In genomic region chr6:56908397-56908796, GRCm38 (mm10) we compare ENCODE assay signal across 15 mouse cellular contexts. TPM values are rescaled to one million over a fixed set of nuclear protein-coding genes. Genes with fewer than 3 reads are reported as not detected.
DNase-seq lines count a peak whose midpoint lies in the region; ATAC-seq and TF ChIP-seq lines count a peak whose summit lies in the region.
"Had no signal": no experiment of that assay in that cellular context is flagged by ENCODE, and none has a peak within 500 bp of the region (broad histone marks: within the 10 kb centered on the region; RNA-seq: fewer than 3 reads in every experiment).

No protein-coding gene starts in this region.

- TF ChIP-seq RAD21 in MEL (IDR thresholded peaks at IDR 0.05; ENCODE audit: low read depth, low read length), result no peak

- H3K4me3 ChIP-seq in left cerebral cortex, adult 2 months, result no peak overlapping the region
- H3K4me3 ChIP-seq in MEL (ENCODE audit: control insufficient read depth in 1 of 2, insufficient read depth in 1 of 2, low read depth in 2 of 2, low read length in 2 of 2), result no peak overlapping the region
- H3K4me3 ChIP-seq in liver, embryonic 15.5 days (replicated peaks), result no peak overlapping the region
- H3K4me3 ChIP-seq in megakaryocyte, embryonic 14.5 days (replicated peaks), result peak overlapping the region; percentile 72
- H3K4me3 ChIP-seq: embryonic facial prominence, embryonic 12.5 days; forebrain, embryonic 12.5 days; heart, embryonic 10.5 days; hindbrain, embryonic 12.5 days had no signal

- no peak for TF ChIP-seq CTCF in left cerebral cortex, adult 2 months (IDR thresholded peaks at IDR 0.05)
- TF ChIP-seq CTCF in MEL (IDR thresholded peaks at IDR 0.05 in 2 of 3, conservative IDR thresholded peaks at IDR 0.05 in 1 of 3; ENCODE audit: control insufficient read depth in 1 of 3, insufficient read depth in 1 of 3, low read depth in 2 of 3, low read length in 3 of 3, poor library complexity in 1 of 3, severe bottlenecking in 1 of 3), result no peak

- intact Hi-C loops in left cerebral cortex, adult 2 months (cut with DNase I), result loop anchor here (2.0 kb wide), 1 partner anchor 100 kb away; no protein-coding TSS in a partner anchor

- DNase-seq in left cerebral cortex, adult 2 months (ENCODE audit: extremely low spot score in 1 of 2, low spot score in 2 of 2), result no peak
- no peak for DNase-seq in left cerebral cortex, adult 18-20 months (ENCODE audit: low spot score in 2 of 2)
- DNase-seq in MEL (ENCODE audit: low read depth, low spot score), result peak; percentile 40
- no peak for DNase-seq in urinary bladder, postnatal 25 days (ENCODE audit: low spot score)
- no peak for DNase-seq in right cerebral cortex, adult 2 months (ENCODE audit: low spot score in 2 of 2)
- DNase-seq: cerebellum, adult 11 months; cerebellum, adult 8-10 months had no signal

- no peak overlapping the region for H3K4me2 ChIP-seq in liver, embryonic 15.5 days
- H3K4me2 ChIP-seq: embryonic facial prominence, embryonic 12.5 days; forebrain, embryonic 12.5 days; hindbrain, embryonic 12.5 days had no signal

- ATAC-seq in liver, embryonic 15.5 days (ENCODE audit: insufficient read depth), result no peak
- no peak for ATAC-seq in erythroblast, adult 5-6 weeks (replicated peaks; ENCODE audit: low FRiP score, poor library complexity, severe bottlenecking)

- TF ChIP-seq EP300 in MEL (IDR thresholded peaks at IDR 0.05; ENCODE audit: low read depth in 1 of 2, low read length in 2 of 2), result peak in 1 of 2 experiments; percentile 35; a peak in 2 of 4 replicates

- peaks cover 28 to 34% of the 10 kb centered on the region in 2 experiments for H3K4me1 ChIP-seq in MEL (ENCODE audit: control insufficient read depth in 1 of 2, insufficient read depth in 2 of 2, low read length in 2 of 2)
- H3K4me1 ChIP-seq in liver, embryonic 15.5 days (replicated peaks), result peaks cover 95% of the 10 kb centered on the region
- H3K4me1 ChIP-seq in megakaryocyte, embryonic 14.5 days, result peaks cover 99% of the 10 kb centered on the region

- H3K27ac ChIP-seq in left cerebral cortex, adult 2 months, result peak overlapping the region; percentile 12; the same call in 1 of the 2 replicates
- peak overlapping the region; percentile 44; the same call in 1 of the 2 replicates for H3K27ac ChIP-seq in MEL (ENCODE audit: control insufficient read depth, low read depth, low read length)
- peak overlapping the region; percentile 99 for H3K27ac ChIP-seq in liver, embryonic 15.5 days (replicated peaks)
- H3K27ac ChIP-seq: embryonic facial prominence, embryonic 12.5 days; forebrain, embryonic 12.5 days; heart, embryonic 10.5 days; hindbrain, embryonic 12.5 days had no signal

- peaks cover 0 to 58% of the 10 kb centered on the region in 2 experiments; a peak in 3 of 4 replicates for H3K36me3 ChIP-seq in MEL (ENCODE audit: control insufficient read depth in 1 of 2, insufficient read depth in 2 of 2, low read length in 2 of 2)
- peaks cover 21% of the 10 kb centered on the region for H3K36me3 ChIP-seq in liver, embryonic 15.5 days (replicated peaks)
- H3K36me3 ChIP-seq in megakaryocyte, embryonic 14.5 days (replicated peaks; ENCODE audit: low read length), result peaks cover 83% of the 10 kb centered on the region
- H3K36me3 ChIP-seq: embryonic facial prominence, embryonic 12.5 days; forebrain, embryonic 12.5 days; heart, embryonic 10.5 days; hindbrain, embryonic 12.5 days had no signal

- H3K9ac ChIP-seq in MEL (ENCODE audit: control insufficient read depth, low read depth, low read length, poor library complexity, severe bottlenecking), result no peak overlapping the region
- no peak overlapping the region for H3K9ac ChIP-seq in liver, embryonic 15.5 days
- H3K9ac ChIP-seq: embryonic facial prominence, embryonic 12.5 days; forebrain, embryonic 12.5 days; hindbrain, embryonic 12.5 days had no signal

- peaks cover 70% of the 10 kb centered on the region for H3K79me2 ChIP-seq in MEL (ENCODE audit: control insufficient read depth, insufficient read depth, low read length, poor library complexity)

- H3K27me3 ChIP-seq in MEL (ENCODE audit: control insufficient read depth in 1 of 2, insufficient read depth in 2 of 2, low read length in 2 of 2), result no peaks in the 10 kb centered on the region
- no peaks in the 10 kb centered on the region for H3K27me3 ChIP-seq in liver, embryonic 15.5 days
- no peaks in the 10 kb centered on the region for H3K27me3 ChIP-seq in megakaryocyte, embryonic 14.5 days (replicated peaks)
- H3K27me3 ChIP-seq: CH12.LX; embryonic facial prominence, embryonic 12.5 days; forebrain, embryonic 12.5 days; hindbrain, embryonic 12.5 days had no signal

- no peaks in the 10 kb centered on the region for H3K9me3 ChIP-seq in MEL (replicated peaks; ENCODE audit: insufficient read depth, low read length)
- no peaks in the 10 kb centered on the region for H3K9me3 ChIP-seq in liver, embryonic 15.5 days (replicated peaks)
- no peaks in the 10 kb centered on the region for H3K9me3 ChIP-seq in megakaryocyte, embryonic 14.5 days
- H3K9me3 ChIP-seq: embryonic facial prominence, embryonic 12.5 days; forebrain, embryonic 12.5 days; heart, embryonic 10.5 days; hindbrain, embryonic 12.5 days had no signal

- WGBS in liver, embryonic 15.5 days (ENCODE audit: insufficient replicate concordance), result 52% methylated on average over 2 of the region's 2 CpGs

- no peak for TF ChIP-seq POLR2A in MEL (IDR thresholded peaks at IDR 0.05; ENCODE audit: control insufficient read depth in 1 of 2, insufficient read depth in 1 of 2, low read depth in 1 of 2, low read length in 2 of 2, poor library complexity in 1 of 2)

TF ChIP-seq in MEL, 35 proteins besides CTCF, POLR2A, EP300 and RAD21:
- TF ChIP-seq ZNF384 (IDR thresholded peaks at IDR 0.05; ENCODE audit: low read depth, low read length) (peak; percentile 37; the same call in 1 of the 2 replicates), SIN3A (IDR thresholded peaks at IDR 0.05; ENCODE audit: low read length) (0 out of 2 replicates have a peak, but pooled peaks have one; percentile 4), NRF1 (IDR thresholded peaks at IDR 0.05; ENCODE audit: insufficient read depth, low read depth, low read length, poor library complexity, severe bottlenecking) (no peak)

RNA-seq across cellular contexts. Expression of gene Nt5c3, which starts 15.3 kb away (rescaled TPM):
- 10 to 100 TPM; 56.1 to 56.6 TPM for total RNA-seq in left cerebral cortex, adult 2 months (2021)
- total RNA-seq in left cerebral cortex, adult 18-20 months (2021), result 10 to 100 TPM; 57.1 to 60.8 TPM
- 59.2 and 65.0 TPM in 2 replicates for total RNA-seq in MEL (2012; rRNA removed)
- polyA plus RNA-seq in MEL (2012; ENCODE audit: insufficient read depth in 1 of 2, insufficient read length in 2 of 2, low read depth in 1 of 2, low replicate concordance in 2 of 2, missing spikeins in 1 of 2), result 10 to 100 TPM in 1 of 2 experiments, not detected in 1; 71.1 TPM
- polyA plus RNA-seq in liver, embryonic 15.5 days (2015; fragmentation: Nextera tagmentation; extraction: Ambion mirVana), result 234 and 240 TPM in 2 replicates
- 96.8 and 108 TPM in 2 replicates for polyA plus RNA-seq in megakaryocyte, embryonic 14.5 days (2012; ENCODE audit: insufficient read depth, low replicate concordance)
- 1,582 and 1,701 TPM in 2 replicates for total RNA-seq in erythroblast, adult 5-6 weeks (2015; ENCODE audit: low replicate concordance)
- 1,564 and 2,163 TPM in 2 replicates for total RNA-seq in erythroblast, adult 5-6 weeks (2017; ENCODE audit: low replicate concordance)

RNA-seq across cellular contexts. Expression of gene Vmn1r4, which starts 15.4 kb away (rescaled TPM):
- under 1 TPM; 0.16 to 0.27 TPM for total RNA-seq in left cerebral cortex, adult 2 months (2021)
- total RNA-seq in left cerebral cortex, adult 18-20 months (2021), result under 1 TPM; 0.16 to 0.42 TPM
- 0.26 and 0.27 TPM in 2 replicates for total RNA-seq in MEL (2012; rRNA removed)
- polyA plus RNA-seq in MEL (2012; ENCODE audit: insufficient read depth in 1 of 2, insufficient read length in 2 of 2, low read depth in 1 of 2, low replicate concordance in 2 of 2, missing spikeins in 1 of 2), result under 1 TPM in 1 of 2 experiments, not detected in 1; 0.21 TPM
- polyA plus RNA-seq in liver, embryonic 15.5 days (2015; fragmentation: Nextera tagmentation; extraction: Ambion mirVana), result 0.15 and 0.16 TPM in 2 replicates
- not detected in 2 replicates for polyA plus RNA-seq in megakaryocyte, embryonic 14.5 days (2012; ENCODE audit: insufficient read depth, low replicate concordance)
- total RNA-seq in erythroblast, adult 5-6 weeks (2015; ENCODE audit: low replicate concordance), result 1.5 TPM in 1 of 2 replicates, not detected in the other
- total RNA-seq in erythroblast, adult 5-6 weeks (2017; ENCODE audit: low replicate concordance), result 0.56 and 1.7 TPM in 2 replicates

Comparison
In these comparisons a context has a peak if more than half of its experiments do, and no peak if none do; other contexts are left out.
1. H3K27ac ChIP-seq: peak in every context shown above with its lines; median percentile 99 in liver, embryonic 15.5 days; 44 in MEL; 12 in left cerebral cortex, adult 2 months.
2. RNA of gene Nt5c3, which starts 15.3 kb away (total RNA-seq): 1,564 to 2,163 TPM in erythroblast, adult 5-6 weeks; 57.1 to 60.8 TPM in left cerebral cortex, adult 18-20 months, 59.2 to 65.0 TPM in MEL and 56.1 to 56.6 TPM in left cerebral cortex, adult 2 months; every median in the first group is over 10 times any median in the second.